Mouse (Mus musculus): ENCODE results near the gene Ctnna2. TPM values are rescaled to one million over a fixed set of nuclear protein-coding genes. Genes with fewer than 3 reads are reported as not detected.

Gene Ctnna2
- polyA plus RNA-seq, 1 experiment from 2014 or later, result 10.3 TPM

DNA sequence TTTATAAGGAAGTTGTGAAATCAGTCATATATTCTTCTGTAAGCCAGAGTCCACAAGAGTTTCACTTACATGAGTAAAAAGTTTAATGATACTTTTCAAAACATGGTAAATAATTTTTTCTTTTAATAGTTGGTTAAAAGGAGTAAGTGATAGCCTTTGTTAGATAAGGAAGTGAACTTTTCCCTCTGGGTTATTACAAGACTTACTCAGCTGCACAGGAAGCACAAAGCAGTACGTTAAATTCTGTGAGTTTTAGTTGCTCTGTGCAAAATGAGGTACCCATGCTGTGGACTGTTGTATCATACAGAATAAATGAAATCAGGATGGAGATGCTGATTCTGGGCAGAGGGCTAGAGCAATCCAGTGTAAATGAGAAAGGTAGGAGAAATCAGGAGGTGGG is 423.3 kb downstream of the Ctnna2 start:
- 63% methylated on average over 1 of the region's 1 CpGs for WGBS
- no peak overlapping the region for H3K4me3 ChIP-seq (ENCODE audit: low read depth, low read length)
- H3K36me3 ChIP-seq (ENCODE audit: control insufficient read depth, insufficient read depth, low read length), result no peaks in the 10 kb centered on the region
- H3K4me1 ChIP-seq (replicated peaks; ENCODE audit: control insufficient read depth, insufficient read depth, low read length), result no peaks in the 10 kb centered on the region
- DNase-seq (ENCODE audit: low spot score) (no peak), ATAC-seq (replicated peaks; ENCODE audit: low FRiP score, low TSS enrichment, low read depth) (no peak)
- no peak overlapping the region for H3K27ac ChIP-seq (ENCODE audit: low read depth)
- H3K27me3 ChIP-seq (replicated peaks; ENCODE audit: control insufficient read depth, insufficient read depth, low read length), result no peaks in the 10 kb centered on the region
- no peak overlapping the region for H3K9ac ChIP-seq (ENCODE audit: low read length)
- no peaks in the 10 kb centered on the region for H3K9me3 ChIP-seq (ENCODE audit: control insufficient read depth, low read length)
- H3K4me2 ChIP-seq (ENCODE audit: low read length), result no peak overlapping the region

DNA sequence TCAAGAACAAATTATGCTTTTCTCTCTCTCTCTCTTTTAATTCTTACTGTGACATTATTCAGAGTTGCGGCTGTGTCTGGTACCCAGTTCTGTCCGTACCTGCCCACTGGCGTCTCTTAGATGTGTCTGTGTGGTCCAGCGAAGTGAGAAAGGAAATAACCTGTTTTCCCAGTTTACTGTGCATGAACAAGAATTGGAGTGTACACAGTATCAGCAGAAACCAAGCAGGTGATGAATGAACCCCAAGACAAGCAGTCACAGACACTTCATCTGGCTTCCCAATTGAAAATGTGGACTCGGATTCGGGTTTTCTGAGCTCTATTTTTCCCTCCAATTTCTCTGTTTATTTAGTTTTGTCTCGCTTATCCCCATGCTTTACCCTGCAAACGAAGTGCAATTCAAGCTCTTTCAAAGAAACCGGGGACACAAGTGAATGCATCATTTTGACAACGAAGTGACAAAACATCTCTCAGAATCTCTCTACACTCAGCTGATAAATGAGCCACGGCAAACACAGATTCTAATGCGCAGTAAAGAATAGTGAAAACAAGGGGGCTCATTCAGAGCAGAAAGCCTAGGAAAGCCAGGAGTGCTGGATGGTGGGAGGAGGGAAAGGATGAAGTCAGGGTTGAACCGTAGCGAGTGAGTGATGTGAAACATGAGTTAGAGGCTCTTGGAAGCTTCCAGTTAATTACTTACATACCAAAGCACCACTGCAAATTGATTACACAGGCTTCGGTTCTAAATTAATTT is 442.3 kb downstream of the Ctnna2 start:
- Histone ChIP-seq H3K4me1 (replicated peaks; ENCODE audit: control insufficient read depth, insufficient read depth, low read length) (no peaks in the 10 kb centered on the region), H3K27me3 (replicated peaks; ENCODE audit: control insufficient read depth, insufficient read depth, low read length) (no peaks in the 10 kb centered on the region), H3K4me2 (ENCODE audit: low read length) (no peak overlapping the region), H3K27ac (ENCODE audit: low read depth) (no peak overlapping the region), H3K9me3 (ENCODE audit: control insufficient read depth, low read length) (no peaks in the 10 kb centered on the region), H3K36me3 (ENCODE audit: control insufficient read depth, insufficient read depth, low read length) (no peaks in the 10 kb centered on the region), H3K4me3 (ENCODE audit: low read depth, low read length) (no peak overlapping the region), H3K9ac (ENCODE audit: low read length) (no peak overlapping the region)
- ATAC-seq (replicated peaks; ENCODE audit: low FRiP score, low TSS enrichment, low read depth), result no peak
- no peak for DNase-seq (ENCODE audit: low spot score)
- WGBS, result 56% methylated on average over 15 of the region's 15 CpGs

DNA sequence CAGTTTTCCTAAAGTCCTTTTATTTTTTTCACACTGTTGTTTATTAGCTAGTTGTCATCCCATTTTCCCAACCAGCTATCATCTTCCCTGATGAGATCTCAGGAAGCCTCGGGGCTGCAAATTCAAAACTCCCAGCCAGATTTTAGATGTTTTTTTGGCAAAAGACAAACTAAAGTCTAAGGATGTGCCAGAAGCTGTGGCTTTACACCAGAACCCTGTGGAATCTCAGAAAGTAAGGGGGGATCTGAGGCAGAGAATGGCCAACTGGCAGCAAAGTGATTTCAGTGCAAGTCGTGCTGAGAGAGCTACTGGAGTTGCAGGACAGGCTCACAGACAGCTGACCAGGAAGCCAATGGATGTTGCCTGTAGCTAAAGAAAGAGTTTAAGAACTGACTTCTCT is 451.9 kb downstream of the Ctnna2 start:
- no peak for DNase-seq (ENCODE audit: low spot score)
- ATAC-seq (replicated peaks; ENCODE audit: low FRiP score, low TSS enrichment, low read depth), result no peak
- Histone ChIP-seq H3K27me3 (replicated peaks; ENCODE audit: control insufficient read depth, insufficient read depth, low read length) (no peaks in the 10 kb centered on the region), H3K27ac (ENCODE audit: low read depth) (no peak overlapping the region), H3K9me3 (ENCODE audit: control insufficient read depth, low read length) (no peaks in the 10 kb centered on the region), H3K4me2 (ENCODE audit: low read length) (no peak overlapping the region), H3K9ac (ENCODE audit: low read length) (no peak overlapping the region), H3K4me3 (ENCODE audit: low read depth, low read length) (no peak overlapping the region), H3K4me1 (replicated peaks; ENCODE audit: control insufficient read depth, insufficient read depth, low read length) (no peaks in the 10 kb centered on the region), H3K36me3 (ENCODE audit: control insufficient read depth, insufficient read depth, low read length) (no peaks in the 10 kb centered on the region)
- WGBS, result 63% methylated on average over 2 of the region's 2 CpGs

GRCm38 (mm10) chr6:77521836-77522235 is 457.7 kb downstream of the Ctnna2 start:
- 74% methylated on average over 2 of the region's 2 CpGs for WGBS
- Histone ChIP-seq H3K27ac (ENCODE audit: low read depth) (no peak overlapping the region), H3K4me1 (replicated peaks; ENCODE audit: control insufficient read depth, insufficient read depth, low read length) (no peaks in the 10 kb centered on the region), H3K4me3 (ENCODE audit: low read depth, low read length) (no peak overlapping the region), H3K36me3 (ENCODE audit: control insufficient read depth, insufficient read depth, low read length) (no peaks in the 10 kb centered on the region), H3K9ac (ENCODE audit: low read length) (no peak overlapping the region), H3K27me3 (replicated peaks; ENCODE audit: control insufficient read depth, insufficient read depth, low read length) (no peaks in the 10 kb centered on the region), H3K4me2 (ENCODE audit: low read length) (no peak overlapping the region), H3K9me3 (ENCODE audit: control insufficient read depth, low read length) (no peaks in the 10 kb centered on the region)
- DNase-seq (ENCODE audit: low spot score) (no peak), ATAC-seq (replicated peaks; ENCODE audit: low FRiP score, low TSS enrichment, low read depth) (no peak)

DNA sequence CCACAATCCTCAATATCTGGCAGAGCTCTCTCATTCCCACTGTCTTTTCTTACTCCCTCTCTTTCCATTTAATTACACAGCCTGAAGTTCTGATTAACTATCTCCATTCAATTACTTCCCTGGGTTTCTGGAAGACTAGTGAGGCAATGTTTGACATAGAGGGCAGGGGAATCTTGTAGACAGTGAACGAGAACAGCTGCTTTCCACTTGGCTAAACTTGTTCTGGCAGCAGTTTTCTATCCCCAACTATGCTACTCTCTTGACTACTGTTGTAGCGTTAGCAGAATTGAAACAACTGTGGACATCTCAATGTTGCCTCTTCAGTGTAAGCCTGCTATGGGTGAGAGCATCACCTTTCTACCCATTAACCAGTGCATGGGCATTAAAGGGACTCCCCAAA is 463.0 kb downstream of the Ctnna2 start:
- no peak overlapping the region for H3K27ac ChIP-seq (ENCODE audit: low read depth)
- H3K4me3 ChIP-seq (ENCODE audit: low read depth, low read length), result no peak overlapping the region
- ATAC-seq (replicated peaks; ENCODE audit: low FRiP score, low TSS enrichment, low read depth), result no peak
- DNase-seq (ENCODE audit: low spot score), result no peak
- no peaks in the 10 kb centered on the region for H3K27me3 ChIP-seq (replicated peaks; ENCODE audit: control insufficient read depth, insufficient read depth, low read length)
- H3K9ac ChIP-seq (ENCODE audit: low read length), result no peak overlapping the region
- H3K36me3 ChIP-seq (ENCODE audit: control insufficient read depth, insufficient read depth, low read length), result no peaks in the 10 kb centered on the region
- 66% methylated on average over 2 of the region's 2 CpGs for WGBS
- no peaks in the 10 kb centered on the region for H3K9me3 ChIP-seq (ENCODE audit: control insufficient read depth, low read length)
- H3K4me2 ChIP-seq (ENCODE audit: low read length), result no peak overlapping the region
- 0 out of 2 replicates have a peak, but pooled peaks cover 3% of the 10 kb centered on the region for H3K4me1 ChIP-seq (replicated peaks; ENCODE audit: control insufficient read depth, insufficient read depth, low read length)

DNA sequence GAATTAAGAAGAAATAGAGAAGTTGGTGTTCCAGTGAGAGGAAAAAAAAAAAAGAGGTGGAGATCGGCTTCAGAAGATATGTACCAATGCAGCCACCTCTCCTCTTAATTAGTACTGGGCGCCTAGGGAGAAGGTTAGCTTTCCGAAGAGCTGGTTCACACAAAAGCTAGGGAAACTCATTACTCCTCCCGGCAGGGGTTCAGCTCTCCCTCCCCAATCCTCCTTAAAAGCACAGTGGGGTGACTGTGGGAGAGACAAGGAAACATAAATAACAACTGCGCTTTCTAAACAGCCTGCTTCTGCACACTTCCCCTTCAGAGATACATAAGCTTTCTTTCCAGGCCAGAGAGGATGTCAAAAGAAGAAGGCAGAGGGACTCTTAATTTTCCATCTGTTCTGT is 467.7 kb downstream of the Ctnna2 start:
- WGBS, result 26% methylated on average over 5 of the region's 5 CpGs
- Histone ChIP-seq H3K9me3 (ENCODE audit: control insufficient read depth, low read length) (no peaks in the 10 kb centered on the region), H3K4me1 (replicated peaks; ENCODE audit: control insufficient read depth, insufficient read depth, low read length) (0 out of 2 replicates have a peak, but pooled peaks cover 3% of the 10 kb centered on the region), H3K4me3 (ENCODE audit: low read depth, low read length) (no peak overlapping the region), H3K27me3 (replicated peaks; ENCODE audit: control insufficient read depth, insufficient read depth, low read length) (no peaks in the 10 kb centered on the region), H3K4me2 (ENCODE audit: low read length) (no peak overlapping the region), H3K36me3 (ENCODE audit: control insufficient read depth, insufficient read depth, low read length) (no peaks in the 10 kb centered on the region), H3K9ac (ENCODE audit: low read length) (no peak overlapping the region), H3K27ac (ENCODE audit: low read depth) (no peak overlapping the region)
- DNase-seq (ENCODE audit: low spot score), result no peak
- ATAC-seq (replicated peaks; ENCODE audit: low FRiP score, low TSS enrichment, low read depth), result no peak

GRCm38 (mm10) chr6:77491721-77492120 is 487.8 kb downstream of the Ctnna2 start:
- no peak overlapping the region for H3K4me3 ChIP-seq (ENCODE audit: low read depth, low read length)
- H3K27ac ChIP-seq (ENCODE audit: low read depth), result no peak overlapping the region
- DNase-seq (ENCODE audit: low spot score) (no peak), ATAC-seq (replicated peaks; ENCODE audit: low FRiP score, low TSS enrichment, low read depth) (no peak)
- H3K4me2 ChIP-seq (ENCODE audit: low read length), result no peak overlapping the region
- no peaks in the 10 kb centered on the region for H3K4me1 ChIP-seq (replicated peaks; ENCODE audit: control insufficient read depth, insufficient read depth, low read length)
- H3K9me3 ChIP-seq (ENCODE audit: control insufficient read depth, low read length), result no peaks in the 10 kb centered on the region
- H3K9ac ChIP-seq (ENCODE audit: low read length), result no peak overlapping the region
- H3K36me3 ChIP-seq (ENCODE audit: control insufficient read depth, insufficient read depth, low read length), result no peaks in the 10 kb centered on the region
- 89% methylated on average over 5 of the region's 5 CpGs for WGBS
- no peaks in the 10 kb centered on the region for H3K27me3 ChIP-seq (replicated peaks; ENCODE audit: control insufficient read depth, insufficient read depth, low read length)

GRCm38 (mm10) chr6:77486658-77487057 is 492.8 kb downstream of the Ctnna2 start:
- Histone ChIP-seq H3K4me2 (ENCODE audit: low read length) (no peak overlapping the region), H3K4me3 (ENCODE audit: low read depth, low read length) (no peak overlapping the region), H3K9me3 (ENCODE audit: control insufficient read depth, low read length) (peaks cover 3% of the 10 kb centered on the region; the same call in 1 of the 2 replicates), H3K36me3 (ENCODE audit: control insufficient read depth, insufficient read depth, low read length) (no peaks in the 10 kb centered on the region), H3K27ac (ENCODE audit: low read depth) (no peak overlapping the region), H3K27me3 (replicated peaks; ENCODE audit: control insufficient read depth, insufficient read depth, low read length) (no peaks in the 10 kb centered on the region), H3K9ac (ENCODE audit: low read length) (no peak overlapping the region), H3K4me1 (replicated peaks; ENCODE audit: control insufficient read depth, insufficient read depth, low read length) (no peaks in the 10 kb centered on the region)
- DNase-seq (ENCODE audit: low spot score) (no peak), ATAC-seq (replicated peaks; ENCODE audit: low FRiP score, low TSS enrichment, low read depth) (no peak)
- WGBS, result 86% methylated on average over 3 of the region's 3 CpGs

GRCm38 (mm10) chr6:77482081-77482480 is 497.4 kb downstream of the Ctnna2 start:
- no peak overlapping the region for H3K9ac ChIP-seq (ENCODE audit: low read length)
- H3K4me1 ChIP-seq (replicated peaks; ENCODE audit: control insufficient read depth, insufficient read depth, low read length), result no peaks in the 10 kb centered on the region
- H3K9me3 ChIP-seq (ENCODE audit: control insufficient read depth, low read length), result peaks cover 3% of the 10 kb centered on the region; the same call in 1 of the 2 replicates
- ATAC-seq (replicated peaks; ENCODE audit: low FRiP score, low TSS enrichment, low read depth) (no peak), DNase-seq (ENCODE audit: low spot score) (no peak)
- no peak overlapping the region for H3K27ac ChIP-seq (ENCODE audit: low read depth)
- no peak overlapping the region for H3K4me2 ChIP-seq (ENCODE audit: low read length)
- H3K36me3 ChIP-seq (ENCODE audit: control insufficient read depth, insufficient read depth, low read length), result no peaks in the 10 kb centered on the region
- H3K27me3 ChIP-seq (replicated peaks; ENCODE audit: control insufficient read depth, insufficient read depth, low read length), result no peaks in the 10 kb centered on the region
- WGBS, result 94% methylated on average over 3 of the region's 3 CpGs
- no peak overlapping the region for H3K4me3 ChIP-seq (ENCODE audit: low read depth, low read length)
